Mouse (Mus musculus) inflammation-experienced regulatory T-cells, adult 16 weeks (primary cell): Measurements from ENCODE around the gene Slc35a2. TPM values are rescaled to one million over a fixed set of nuclear protein-coding genes. Genes with fewer than 3 reads are reported as not detected.

Source experiments
- polyA plus RNA-seq: library from polyadenylated mRNA; unstranded; fragments of 100-300 nt; shearing (Covaris generic); gene quantifications from one replicate; pipeline ENCODE4 v1.2.1, GENCODE M21; 2017

Gene Slc35a2
- polyA plus RNA-seq, result 44.9 TPM

GRCm38 (mm10) chrX:7883841-7884567 lies at the start of gene Slc35a2:
TSS of gene Slc35a2 (plus strand) at chrX:7884028.

GRCm38 (mm10) chrX:7841163-7842162 lies 42.4 kb upstream of the Slc35a2 start, which contains the start of gene Otud5:
TSS of gene Otud5 (plus strand) at chrX:7841364.

GRCm38 (mm10) chrX:7878007-7878419 lies 5.8 kb upstream of the Slc35a2 start, which contains the start of gene Pim2:
TSS of gene Pim2 (plus strand) at chrX:7878262.

GRCm38 (mm10) chrX:7898880-7899874 lies 15.3 kb downstream of the Slc35a2 start, which contains the start of the genes Pqbp1 and Timm17b:
TSS of gene Pqbp1 (minus strand) at chrX:7899269.
TSS of gene Timm17b (plus strand) at chrX:7899357.

GRCm38 (mm10) chrX:7907735-7908134 lies 23.9 kb downstream of the Slc35a2 start, which contains the start of gene Gm10491:
TSS of gene Gm10491 (minus strand) at chrX:7907835.

GRCm38 (mm10) chrX:7909242-7909641 lies 25.4 kb downstream of the Slc35a2 start, which contains the start of gene Gm10490:
TSS of gene Gm10490 (plus strand) at chrX:7909542.

GRCm38 (mm10) chrX:7919601-7920383 lies 36.0 kb downstream of the Slc35a2 start, which contains the start of gene Pcsk1n:
TSS of gene Pcsk1n (plus strand) at chrX:7919822.

GRCm38 (mm10) chrX:7928270-7928790 lies 44.5 kb downstream of the Slc35a2 start, which contains the start of gene Eras:
TSS of gene Eras (minus strand) at chrX:7928607.

Other genes starting within 250 kb of the Slc35a2 start
- gene Syp, start 245.6 kb upstream of the Slc35a2 start, polyA plus RNA-seq, result 18.7 TPM
- gene Prickle3, start 226.8 kb upstream of the Slc35a2 start, polyA plus RNA-seq, result 43.5 TPM
- 122 TPM for gene Plp2, start 212.6 kb upstream of the Slc35a2 start, polyA plus RNA-seq
- not detected for gene Magix, start 202.8 kb upstream of the Slc35a2 start, polyA plus RNA-seq
- 87.5 TPM for gene Gpkow, start 186.9 kb upstream of the Slc35a2 start, polyA plus RNA-seq
- gene Wdr45, start 169.7 kb upstream of the Slc35a2 start, polyA plus RNA-seq, result 79.9 TPM
- gene Gm45208, start 161.8 kb upstream of the Slc35a2 start, polyA plus RNA-seq, result not detected
- gene Praf2, start 155.6 kb upstream of the Slc35a2 start, polyA plus RNA-seq, result 40.0 TPM
- gene Ccdc120, start 133.1 kb upstream of the Slc35a2 start, polyA plus RNA-seq, result 0.29 TPM
- 55.8 TPM for gene Tfe3, start 121.5 kb upstream of the Slc35a2 start, polyA plus RNA-seq
- 120 TPM for gene Gripap1, start 94.3 kb upstream of the Slc35a2 start, polyA plus RNA-seq
- gene Kcnd1, start 61.7 kb upstream of the Slc35a2 start, polyA plus RNA-seq, result 1.6 TPM
- gene Otud5, start 42.7 kb upstream of the Slc35a2 start, polyA plus RNA-seq, result 22.0 TPM
- gene Pim2, start 5.8 kb upstream of the Slc35a2 start, polyA plus RNA-seq, result 85.7 TPM
- 158 TPM for gene Pqbp1, start 15.2 kb downstream of the Slc35a2 start, polyA plus RNA-seq
- 162 TPM for gene Timm17b, start 15.3 kb downstream of the Slc35a2 start, polyA plus RNA-seq
- gene Gm10491, start 23.8 kb downstream of the Slc35a2 start, polyA plus RNA-seq, result not detected
- not detected for gene Gm10490, start 25.5 kb downstream of the Slc35a2 start, polyA plus RNA-seq
- gene Pcsk1n, start 35.8 kb downstream of the Slc35a2 start, polyA plus RNA-seq, result not detected
- gene Eras, start 44.6 kb downstream of the Slc35a2 start, polyA plus RNA-seq, result not detected
- 26.4 TPM for gene Hdac6, start 63.9 kb downstream of the Slc35a2 start, polyA plus RNA-seq
- gene Gata1, start 94.0 kb downstream of the Slc35a2 start, polyA plus RNA-seq, result 39.8 TPM
- not detected for gene Glod5, start 134.5 kb downstream of the Slc35a2 start, polyA plus RNA-seq
- 31.3 TPM for gene Suv39h1, start 190.7 kb downstream of the Slc35a2 start, polyA plus RNA-seq
- gene Was, start 206.5 kb downstream of the Slc35a2 start, polyA plus RNA-seq, result 74.8 TPM
- 36.5 TPM for gene Wdr13, start 248.9 kb downstream of the Slc35a2 start, polyA plus RNA-seq